Mouse (Mus musculus): ENCODE measurements around the gene Hmg20b.

The Hmg20b gene

GRCm38 (mm10) chr10:81305663-81306062, 44.6 kb downstream of the Hmg20b start:
- in situ Hi-C loops (cut with MboI, MseI), result no loop called here

GRCm38 (mm10) chr10:81304597-81305238, 45.6 kb downstream of the Hmg20b start:
- in situ Hi-C loops (cut with MboI, MseI), result no loop called here

GRCm38 (mm10) chr10:81303761-81304160, 46.5 kb downstream of the Hmg20b start:
- in situ Hi-C loops (cut with MboI, MseI), result no loop called here

GRCm38 (mm10) chr10:81303258-81303657, 47.0 kb downstream of the Hmg20b start:
- in situ Hi-C loops (cut with MboI, MseI), result no loop called here

- in situ Hi-C loops (cut with MboI, MseI), result no loop called here
Observed at GRCm38 (mm10) chr10:81302781-81303218, 47.5 kb downstream of the Hmg20b start.

- in situ Hi-C loops (cut with MboI, MseI), result no loop called here
Observed at GRCm38 (mm10) chr10:81302288-81302687, 48.0 kb downstream of the Hmg20b start.

GRCm38 (mm10) chr10:81301321-81301720, 49.0 kb downstream of the Hmg20b start:
- in situ Hi-C loops (cut with MboI, MseI), result no loop called here

GRCm38 (mm10) chr10:81300352-81300907, 49.9 kb downstream of the Hmg20b start:
- in situ Hi-C loops (cut with MboI, MseI), result no loop called here

- in situ Hi-C loops (cut with MboI, MseI), result no loop called here
Observed at GRCm38 (mm10) chr10:81299585-81300351, 50.5 kb downstream of the Hmg20b start.

GRCm38 (mm10) chr10:81298369-81299100, 51.7 kb downstream of the Hmg20b start:
- in situ Hi-C loops (cut with MboI, MseI), result no loop called here

- in situ Hi-C loops (cut with MboI, MseI), result no loop called here
Observed at GRCm38 (mm10) chr10:81297845-81298244, 52.4 kb downstream of the Hmg20b start.

GRCm38 (mm10) chr10:81297246-81297645, 53.0 kb downstream of the Hmg20b start:
- in situ Hi-C loops (cut with MboI, MseI), result no loop called here
